Mouse (Mus musculus) thymus, adult 2 months (tissue): ENCODE measurements at regions not wholly inside any gene's neighbourhood (a gene's known extent, or its start where the extent isn't known, plus 50 kb on each side); places are given as distances from the start of the nearest gene placed in this dataset.

ENCODE experiments used
- DNase-seq: peaks from one replicate; pipeline ENCODE4 v3.0.0; 2021
- H3K27ac ChIP-seq: fragments of 200-500 bp; 2 replicates; pipeline ENCODE4 v1.5.1; 2012; ENCODE audit warnings: low read length, control low read depth; ENCODE audit not compliant: control insufficient read depth, insufficient read depth
- H3K27me3 ChIP-seq: fragments of 200-500 bp; 2 replicates; pipeline ENCODE4 v1.6.1; 2012; ENCODE audit warnings: mild to moderate bottlenecking, low read length, moderate library complexity, mixed read lengths; ENCODE audit not compliant: control insufficient read depth, insufficient read depth
- H3K36me3 ChIP-seq: fragments of 200-500 bp; 2 replicates; pipeline ENCODE4 v1.6.1; 2012; ENCODE audit warnings: mild to moderate bottlenecking, low read length, moderate library complexity; ENCODE audit not compliant: control insufficient read depth, insufficient read depth
- H3K4me1 ChIP-seq: fragments of 200-500 bp; replicated peaks from 2 replicates; pipeline ENCODE4 v1.6.1; 2012; ENCODE audit warnings: low read length; ENCODE audit not compliant: control insufficient read depth, insufficient read depth
- H3K4me3 ChIP-seq: fragments of 200-500 bp; 2 replicates; pipeline ENCODE4 v1.5.1; 2012; ENCODE audit warnings: mild to moderate bottlenecking, low read length, control low read depth, moderate library complexity; ENCODE audit not compliant: control insufficient read depth, insufficient read depth
- CTCF ChIP-seq: fragments of 200-500 bp; IDR thresholded peaks from 2 replicates; pipeline ENCODE4 v1.5.1; 2012; ENCODE audit warnings: mild to moderate bottlenecking, control low read depth, low read length, moderate library complexity, borderline replicate concordance; ENCODE audit not compliant: control insufficient read depth, poor library complexity, insufficient read depth; ENCODE audit errors: extremely low read depth
- POLR2A ChIP-seq: fragments of 200-500 bp; IDR thresholded peaks from 2 replicates; pipeline ENCODE4 v1.6.1; 2012; ENCODE audit warnings: mild to moderate bottlenecking, low read length, control low read depth, moderate library complexity; ENCODE audit not compliant: control insufficient read depth, poor library complexity, insufficient read depth; ENCODE audit errors: extremely low read depth
- WGBS: fragments of 180-500 bp; shearing (Covaris S2); methylation state at CpG from one replicate; pipeline ENCODE4 v1.1.7; 2018; 5-methylcytosine and 5-hydroxymethylcytosine counted together

- DNase-seq: peak; percentile 72
- H3K4me3 ChIP-seq: no peak overlapping the region
- H3K4me1 ChIP-seq: peaks cover 8% of the 10 kb centered on the region; the same call in 1 of the 2 replicates
- H3K27me3 ChIP-seq: no peaks in the 10 kb centered on the region
- TF ChIP-seq POLR2A (no peak), CTCF (no peak)
- no peak overlapping the region for H3K27ac ChIP-seq
- 33% methylated on average over 4 of the region's 4 CpGs for WGBS
- H3K36me3 ChIP-seq: no peaks in the 10 kb centered on the region
Observed at GRCm38 (mm10) chr2:178574859-178575258, 144.5 kb downstream of the Cdh26 start.

- DNase-seq: no peak
- H3K4me1 ChIP-seq: peaks cover 8% of the 10 kb centered on the region; the same call in 1 of the 2 replicates
- no peaks in the 10 kb centered on the region for H3K27me3 ChIP-seq
- no peak overlapping the region for H3K4me3 ChIP-seq
- no peaks in the 10 kb centered on the region for H3K36me3 ChIP-seq
- TF ChIP-seq POLR2A: no peak
- no peak for TF ChIP-seq CTCF
- no peak overlapping the region for H3K27ac ChIP-seq
- 32% methylated on average over 6 of the region's 6 CpGs for WGBS
Observed at GRCm38 (mm10) chr2:178575403-178575802, 145.1 kb downstream of the Cdh26 start.

- DNase-seq: no peak
- H3K4me3 ChIP-seq: no peak overlapping the region
- no peak overlapping the region for H3K27ac ChIP-seq
- H3K36me3 ChIP-seq: no peaks in the 10 kb centered on the region
- H3K27me3 ChIP-seq: no peaks in the 10 kb centered on the region
- WGBS: 95% methylated on average over 7 of the region's 7 CpGs
- TF ChIP-seq POLR2A: no peak
- no peak for TF ChIP-seq CTCF
- peaks cover 8% of the 10 kb centered on the region; the same call in 1 of the 2 replicates for H3K4me1 ChIP-seq
Observed at GRCm38 (mm10) chr2:178576067-178576466, 145.7 kb downstream of the Cdh26 start.

- no peak for TF ChIP-seq CTCF
- TF ChIP-seq POLR2A: no peak
- WGBS: 90% methylated on average over 6 of the region's 6 CpGs
- Histone ChIP-seq H3K27me3 (no peaks in the 10 kb centered on the region), H3K27ac (no peak overlapping the region), H3K4me3 (no peak overlapping the region), H3K36me3 (no peaks in the 10 kb centered on the region), H3K4me1 (no peaks in the 10 kb centered on the region)
- no peak for DNase-seq
Observed at GRCm38 (mm10) chr2:178579571-178579970, 149.2 kb downstream of the Cdh26 start.

- Histone ChIP-seq H3K4me3 (no peak overlapping the region), H3K36me3 (no peaks in the 10 kb centered on the region), H3K27ac (no peak overlapping the region), H3K27me3 (no peaks in the 10 kb centered on the region), H3K4me1 (no peaks in the 10 kb centered on the region)
- DNase-seq: no peak
- TF ChIP-seq POLR2A (no peak), CTCF (no peak)
- WGBS: 93% methylated on average over 12 of the region's 12 CpGs
Observed at GRCm38 (mm10) chr2:178581306-178581705, 151.0 kb downstream of the Cdh26 start.

- WGBS: 97% methylated on average over 5 of the region's 5 CpGs
- no peaks in the 10 kb centered on the region for H3K36me3 ChIP-seq
- TF ChIP-seq CTCF (no peak), POLR2A (no peak)
- H3K27me3 ChIP-seq: no peaks in the 10 kb centered on the region
- H3K27ac ChIP-seq: no peak overlapping the region
- DNase-seq: no peak
- no peaks in the 10 kb centered on the region for H3K4me1 ChIP-seq
- no peak overlapping the region for H3K4me3 ChIP-seq
Observed at GRCm38 (mm10) chr2:178584970-178585566, 154.7 kb downstream of the Cdh26 start.

- 91% methylated on average over 7 of the region's 7 CpGs for WGBS
- Histone ChIP-seq H3K4me1 (no peaks in the 10 kb centered on the region), H3K27me3 (no peaks in the 10 kb centered on the region), H3K36me3 (no peaks in the 10 kb centered on the region), H3K4me3 (no peak overlapping the region), H3K27ac (no peak overlapping the region)
- no peak for DNase-seq
- no peak for TF ChIP-seq POLR2A
Observed at GRCm38 (mm10) chr2:178587134-178587636, 156.9 kb downstream of the Cdh26 start.
